Mouse (Mus musculus): ENCODE measurements around the gene Ms4a6c. TPM values are rescaled to one million over a fixed set of nuclear protein-coding genes. Genes with fewer than 3 reads are reported as not detected.
"Not testable (repeated sequence)": the region's sequence is repeated elsewhere in the genome, so short reads cannot be mapped to it uniquely, and the experiment has no call there.

Ms4a6c gene
- polyA plus RNA-seq, 1 experiment from 2014 or later: 10.5 TPM

DNA sequence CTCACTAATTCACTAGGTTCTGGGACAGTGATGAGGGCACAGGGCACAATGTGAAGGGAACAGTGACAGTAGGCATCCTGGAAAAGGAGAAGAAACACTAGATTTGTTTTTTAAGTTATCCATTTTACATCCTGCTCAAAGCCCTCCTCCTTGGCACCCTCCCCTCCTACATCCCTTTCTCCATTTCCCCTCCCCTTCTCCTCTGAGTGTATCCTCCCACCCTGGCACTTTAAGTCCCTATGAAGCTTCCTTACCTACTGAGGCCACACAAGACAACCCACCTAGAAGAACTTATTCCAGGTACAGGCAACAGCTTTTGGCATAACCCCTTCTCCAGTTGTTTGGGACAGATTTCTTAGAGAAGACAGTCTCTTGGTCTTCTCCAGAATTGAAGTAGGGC is 47.1 kb downstream of the Ms4a6c start, which contains the start of gene Ms4a6b:
Ms4a6b (plus strand) TSS at position 267 of the 400 bp plus-strand sequence.
- ATAC-seq (ENCODE audit: low FRiP score, low TSS enrichment): no peak
- Histone ChIP-seq H3K4me2 (replicated peaks; ENCODE audit: low read depth) (no peak within 1 kb of the TSS), H3K4me3 (ENCODE audit: low read depth, low read length) (no peak within 1 kb of the TSS)

DNA sequence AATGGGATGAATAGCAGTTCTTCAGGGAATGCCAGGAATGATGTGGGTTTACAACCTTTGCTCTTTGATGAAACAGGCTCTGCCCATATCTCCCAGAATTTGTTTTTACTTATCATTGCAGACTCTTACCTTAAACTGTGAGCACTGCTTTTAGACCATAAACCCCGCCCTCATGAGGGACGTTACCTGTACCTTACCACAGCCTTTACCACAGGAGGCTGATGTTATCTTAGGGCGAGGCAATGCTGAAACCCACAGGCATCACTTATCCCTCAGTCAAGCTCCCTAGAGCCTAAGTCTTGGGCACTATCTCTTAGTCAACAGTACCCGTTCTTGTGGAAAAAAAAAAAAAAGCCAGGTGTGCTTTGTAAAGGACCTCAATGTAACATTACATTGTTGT is 47.7 kb downstream of the Ms4a6c start:
- Histone ChIP-seq H3K4me2 (replicated peaks; ENCODE audit: low read depth) (no peak overlapping the region), H3K4me3 (ENCODE audit: low read depth, low read length) (no peak overlapping the region), H3K9me3 (ENCODE audit: control insufficient read depth, low read length) (no peaks in the 10 kb centered on the region), H3K27ac (replicated peaks) (no peak overlapping the region), H3K36me3 (ENCODE audit: control insufficient read depth, insufficient read depth, low read length) (no peaks in the 10 kb centered on the region), H3K27me3 (ENCODE audit: control insufficient read depth, insufficient read depth, low read length) (no peaks in the 10 kb centered on the region), H3K9ac (ENCODE audit: low read length) (no peak overlapping the region), H3K4me1 (replicated peaks; ENCODE audit: control insufficient read depth, insufficient read depth) (no peaks in the 10 kb centered on the region)
- no peak for TF ChIP-seq CTCF (IDR thresholded peaks at IDR 0.05; ENCODE audit: low read depth)
- TF ChIP-seq EP300 (optimal IDR thresholded peaks at IDR 0.05): no peak
- ATAC-seq (ENCODE audit: low FRiP score, low TSS enrichment) (no peak), DNase-seq (ENCODE audit: low spot score) (no peak)
- WGBS: 42% methylated on average over 4 of the region's 4 CpGs

More for the DNA sequence above, 47.1 kb downstream of the Ms4a6c start, which contains the start of gene Ms4a6b:
- Histone ChIP-seq H3K4me1 (replicated peaks; ENCODE audit: control insufficient read depth, insufficient read depth) (no peaks in the 10 kb centered on the region), H3K27ac (replicated peaks) (no peak within 1 kb of the TSS), H3K9ac (ENCODE audit: low read length) (no peak within 1 kb of the TSS), H3K36me3 (ENCODE audit: control insufficient read depth, insufficient read depth, low read length) (no peaks in the 10 kb centered on the region), H3K9me3 (ENCODE audit: control insufficient read depth, low read length) (no peaks in the 10 kb centered on the region), H3K27me3 (ENCODE audit: control insufficient read depth, insufficient read depth, low read length) (no peaks in the 10 kb centered on the region)
- TF ChIP-seq EP300 (optimal IDR thresholded peaks at IDR 0.05): no peak
- TF ChIP-seq CTCF (IDR thresholded peaks at IDR 0.05; ENCODE audit: low read depth): no peak
- DNase-seq (ENCODE audit: low spot score): no peak

DNA sequence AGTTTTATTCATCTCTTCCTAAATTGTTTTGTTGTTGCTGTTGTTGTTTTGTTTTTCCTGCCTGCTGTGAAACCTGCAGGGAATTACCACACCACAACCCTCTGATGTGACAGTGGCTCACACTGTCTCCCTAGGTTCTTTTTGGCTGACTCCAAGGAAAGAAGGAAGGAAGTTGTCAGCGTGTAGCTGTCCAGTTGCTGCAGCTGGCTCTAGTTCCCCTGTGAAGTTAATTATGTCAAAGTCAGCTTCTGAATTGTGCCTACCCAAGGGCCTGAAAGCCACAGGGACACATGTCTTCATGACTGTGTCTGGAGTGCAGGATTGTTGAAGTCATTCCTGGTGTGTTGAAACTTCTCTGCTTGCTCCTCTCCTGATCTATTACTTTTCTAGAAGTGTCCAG is 48.2 kb downstream of the Ms4a6c start:
- H3K27me3 ChIP-seq (ENCODE audit: control insufficient read depth, insufficient read depth, low read length): not testable (repeated sequence)

DNA sequence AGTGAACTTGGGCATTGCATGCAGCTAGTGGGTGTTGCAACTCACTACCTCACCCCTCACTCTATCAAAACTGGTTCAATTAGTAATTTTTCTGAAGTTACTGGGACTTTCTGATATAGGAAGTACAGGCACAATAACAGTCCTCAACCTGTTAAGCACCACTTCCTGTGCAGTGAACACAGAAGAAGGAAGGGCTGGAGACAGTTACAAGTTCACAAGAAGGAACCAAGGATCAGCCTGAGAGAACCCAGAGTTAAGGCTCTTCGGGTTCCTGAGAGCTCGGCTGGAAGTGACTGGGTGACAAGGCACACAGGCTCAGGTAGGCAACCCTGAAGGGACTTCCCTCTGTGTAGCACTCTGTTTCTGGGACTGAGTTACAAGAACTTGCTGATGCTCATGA is 49.2 kb downstream of the Ms4a6c start:
- not testable (repeated sequence) for H3K27ac ChIP-seq (replicated peaks); ATAC-seq (ENCODE audit: low FRiP score, low TSS enrichment); H3K4me1 ChIP-seq (replicated peaks; ENCODE audit: control insufficient read depth, insufficient read depth); H3K4me2 ChIP-seq (replicated peaks; ENCODE audit: low read depth); H3K27me3 ChIP-seq (ENCODE audit: control insufficient read depth, insufficient read depth, low read length); DNase-seq (ENCODE audit: low spot score); H3K4me3 ChIP-seq (ENCODE audit: low read depth, low read length); H3K36me3 ChIP-seq (ENCODE audit: control insufficient read depth, insufficient read depth, low read length); H3K9me3 ChIP-seq (ENCODE audit: control insufficient read depth, low read length); H3K9ac ChIP-seq (ENCODE audit: low read length)
- 71% methylated on average over 2 of the region's 2 CpGs for WGBS

More for the DNA sequence above, 48.2 kb downstream of the Ms4a6c start:
- H3K4me3 ChIP-seq (ENCODE audit: low read depth, low read length); H3K27ac ChIP-seq (replicated peaks); H3K9ac ChIP-seq (ENCODE audit: low read length); H3K36me3 ChIP-seq (ENCODE audit: control insufficient read depth, insufficient read depth, low read length); H3K4me2 ChIP-seq (replicated peaks; ENCODE audit: low read depth); H3K4me1 ChIP-seq (replicated peaks; ENCODE audit: control insufficient read depth, insufficient read depth); DNase-seq (ENCODE audit: low spot score); H3K9me3 ChIP-seq (ENCODE audit: control insufficient read depth, low read length); ATAC-seq (ENCODE audit: low FRiP score, low TSS enrichment): not testable (repeated sequence)
- WGBS: 32% methylated on average over 1 of the region's 1 CpGs

DNA sequence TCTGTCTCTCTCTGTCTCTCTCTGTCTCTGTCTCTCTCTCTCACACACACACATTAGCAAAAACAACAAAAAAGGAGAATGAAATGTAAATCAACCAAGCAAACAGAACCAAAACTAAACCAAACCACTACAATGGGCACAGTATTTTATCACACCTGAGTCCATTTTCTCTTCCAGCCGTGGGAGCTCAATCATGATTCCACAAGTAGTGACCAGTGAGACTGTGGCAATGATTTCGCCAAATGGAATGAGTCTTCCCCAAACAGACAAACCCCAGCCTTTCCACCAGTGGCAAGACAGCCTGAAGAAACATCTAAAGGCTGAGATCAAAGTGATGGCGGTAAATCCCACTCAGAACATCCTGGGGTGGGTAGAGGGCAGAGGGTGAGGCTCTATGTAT is 51.0 kb downstream of the Ms4a6c start:
- H3K27ac ChIP-seq (replicated peaks): no peak overlapping the region
- TF ChIP-seq CTCF (IDR thresholded peaks at IDR 0.05; ENCODE audit: low read depth) (no peak), EP300 (optimal IDR thresholded peaks at IDR 0.05) (no peak)
- no peak for ATAC-seq (ENCODE audit: low FRiP score, low TSS enrichment)
- 83% methylated on average over 3 of the region's 3 CpGs for WGBS
- H3K9ac ChIP-seq (ENCODE audit: low read length): no peak overlapping the region
- no peak overlapping the region for H3K4me2 ChIP-seq (replicated peaks; ENCODE audit: low read depth)
- H3K4me3 ChIP-seq (ENCODE audit: low read depth, low read length): no peak overlapping the region
- no peaks in the 10 kb centered on the region for H3K36me3 ChIP-seq (ENCODE audit: control insufficient read depth, insufficient read depth, low read length)
- H3K4me1 ChIP-seq (replicated peaks; ENCODE audit: control insufficient read depth, insufficient read depth): no peaks in the 10 kb centered on the region
- no peaks in the 10 kb centered on the region for H3K27me3 ChIP-seq (ENCODE audit: control insufficient read depth, insufficient read depth, low read length)
- no peaks in the 10 kb centered on the region for H3K9me3 ChIP-seq (ENCODE audit: control insufficient read depth, low read length)
- no peak for DNase-seq (ENCODE audit: low spot score)

Other genes with a start within 250 kb of the Ms4a6c start
- gene Ms4a12, start 236.9 kb upstream of the Ms4a6c start, polyA plus RNA-seq (2015; fragmentation: Nextera tagmentation; extraction: Ambion mirVana): 0.51 and 0.73 TPM in 2 replicates
- 0.06 and 0.11 TPM in 2 replicates for gene Ms4a1, start 203.1 kb upstream of the Ms4a6c start, polyA plus RNA-seq (2015; fragmentation: Nextera tagmentation; extraction: Ambion mirVana)
- gene Ms4a5, start 185.5 kb upstream of the Ms4a6c start, polyA plus RNA-seq (2015; fragmentation: Nextera tagmentation; extraction: Ambion mirVana): not detected in 2 replicates
- gene Ms4a14, start 154.9 kb upstream of the Ms4a6c start, polyA plus RNA-seq (2015; fragmentation: Nextera tagmentation; extraction: Ambion mirVana): 0.08 and 0.10 TPM in 2 replicates
- gene Ms4a7, start 133.2 kb upstream of the Ms4a6c start, polyA plus RNA-seq (2015; fragmentation: Nextera tagmentation; extraction: Ambion mirVana): 13.6 and 15.0 TPM in 2 replicates
- gene Ms4a4a, start 93.8 kb upstream of the Ms4a6c start, polyA plus RNA-seq (2015; fragmentation: Nextera tagmentation; extraction: Ambion mirVana): 6.0 TPM in 2 replicates
- 0.59 and 1.1 TPM in 2 replicates for gene Ms4a4c, start 64.6 kb upstream of the Ms4a6c start, polyA plus RNA-seq (2015; fragmentation: Nextera tagmentation; extraction: Ambion mirVana)
- 0.89 and 1.0 TPM in 2 replicates for gene Ms4a4b, start 25.8 kb upstream of the Ms4a6c start, polyA plus RNA-seq (2015; fragmentation: Nextera tagmentation; extraction: Ambion mirVana)
- gene Gm8369, start 16.6 kb downstream of the Ms4a6c start, polyA plus RNA-seq (2015; fragmentation: Nextera tagmentation; extraction: Ambion mirVana): 0.16 and 0.19 TPM in 2 replicates
- 6.6 and 6.9 TPM in 2 replicates for gene Ms4a6b, start 47.1 kb downstream of the Ms4a6c start, polyA plus RNA-seq (2015; fragmentation: Nextera tagmentation; extraction: Ambion mirVana)
- 8.6 and 9.1 TPM in 2 replicates for gene Ms4a4d, start 67.4 kb downstream of the Ms4a6c start, polyA plus RNA-seq (2015; fragmentation: Nextera tagmentation; extraction: Ambion mirVana)
- gene Ms4a6d, start 135.5 kb downstream of the Ms4a6c start, polyA plus RNA-seq (2015; fragmentation: Nextera tagmentation; extraction: Ambion mirVana): 4.5 and 5.0 TPM in 2 replicates
- gene Ms4a2, start 154.4 kb downstream of the Ms4a6c start, polyA plus RNA-seq (2015; fragmentation: Nextera tagmentation; extraction: Ambion mirVana): 0.16 and 0.24 TPM in 2 replicates
- 0.07 and 0.10 TPM in 2 replicates for gene Ms4a3, start 171.5 kb downstream of the Ms4a6c start, polyA plus RNA-seq (2015; fragmentation: Nextera tagmentation; extraction: Ambion mirVana)
- not detected in 2 replicates for gene Oosp2, start 191.2 kb downstream of the Ms4a6c start, polyA plus RNA-seq (2015; fragmentation: Nextera tagmentation; extraction: Ambion mirVana)
- not detected in 2 replicates for gene Oosp1, start 221.8 kb downstream of the Ms4a6c start, polyA plus RNA-seq (2015; fragmentation: Nextera tagmentation; extraction: Ambion mirVana)
- not detected in 2 replicates for gene Oosp3, start 227.7 kb downstream of the Ms4a6c start, polyA plus RNA-seq (2015; fragmentation: Nextera tagmentation; extraction: Ambion mirVana)